In the genomic region with DNA sequence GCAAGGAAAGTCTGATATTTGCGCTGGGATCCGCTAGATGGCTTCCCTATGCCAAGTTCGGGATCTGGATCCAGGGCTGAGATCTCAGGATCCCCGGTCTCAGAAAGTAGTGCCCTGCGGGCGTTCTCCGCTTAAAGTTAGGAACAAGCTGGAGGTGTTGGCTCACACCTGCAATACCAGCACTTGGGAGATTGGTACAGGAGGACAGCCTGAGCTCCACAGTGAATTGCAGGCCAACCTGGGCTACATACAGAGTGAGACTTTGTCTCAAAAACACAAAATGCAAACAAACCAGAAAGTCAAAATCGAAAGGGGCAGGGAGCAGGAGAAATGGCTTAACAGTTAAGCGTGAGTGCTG, we compare ENCODE assay signal across 9 mouse cellular contexts. TPM values are rescaled to one million over a fixed set of nuclear protein-coding genes. Genes with fewer than 3 reads are reported as not detected.
DNase-seq lines count a peak whose midpoint lies in the region; ATAC-seq and TF ChIP-seq lines count a peak whose summit lies in the region.
"Had no signal": no experiment of that assay in that cellular context is flagged by ENCODE, and none has a peak within 500 bp of the region (broad histone marks: within the 10 kb centered on the region; RNA-seq: fewer than 3 reads in every experiment).

No protein-coding gene starts in this region.

- peaks cover 14% of the 10 kb centered on the region; the same call in 1 of the 2 replicates for H3K4me1 ChIP-seq in embryonic facial prominence, embryonic 15.5 days
- H3K4me1 ChIP-seq in intestine, embryonic 15.5 days (replicated peaks) = 0 out of 2 replicates have a peak, but pooled peaks cover 5% of the 10 kb centered on the region
- peaks cover 4% of the 10 kb centered on the region; the same call in 1 of the 2 replicates for H3K4me1 ChIP-seq in neural tube, embryonic 12.5 days

- H3K27ac ChIP-seq in layer of hippocampus, adult 2 months = peak overlapping the region; percentile 97
- H3K27ac ChIP-seq in embryonic facial prominence, embryonic 15.5 days (replicated peaks) = no peak overlapping the region
- H3K27ac ChIP-seq in intestine, embryonic 15.5 days = no peak overlapping the region
- 0 out of 2 replicates have a peak overlapping the region, but pooled peaks have one; percentile 53 for H3K27ac ChIP-seq in neural tube, embryonic 12.5 days

- DNase-seq in layer of hippocampus, adult 2 months (ENCODE audit: low spot score in 2 of 2) = no peak
- DNase-seq in layer of hippocampus, postnatal 14 days (ENCODE audit: low spot score in 2 of 2) = no peak
- no peak for DNase-seq in embryo, embryonic 11 days
- no peak for DNase-seq in cerebellum, postnatal 10 days
- DNase-seq in embryo, embryonic 10.5 days (ENCODE audit: low spot score) = no peak

- H3K27me3 ChIP-seq in embryonic facial prominence, embryonic 15.5 days = peaks cover 35% of the 10 kb centered on the region
- H3K27me3 ChIP-seq in intestine, embryonic 15.5 days (replicated peaks) = peaks cover 23% of the 10 kb centered on the region
- peaks cover 32% of the 10 kb centered on the region for H3K27me3 ChIP-seq in neural tube, embryonic 12.5 days (replicated peaks)

- H3K9ac ChIP-seq in embryonic facial prominence, embryonic 15.5 days = 0 out of 2 replicates have a peak overlapping the region, but pooled peaks have one; percentile 2
- H3K9ac ChIP-seq in intestine, embryonic 15.5 days = peak overlapping the region; percentile 34
- peak overlapping the region; percentile 64 for H3K9ac ChIP-seq in neural tube, embryonic 12.5 days

- peak; percentile 37 for TF ChIP-seq CTCF in layer of hippocampus, adult 2 months (conservative IDR thresholded peaks at IDR 0.05)

- 15% methylated on average over 9 of the region's 9 CpGs for WGBS in embryonic facial prominence, embryonic 15.5 days
- WGBS in intestine, embryonic 15.5 days = 15% methylated on average over 9 of the region's 9 CpGs
- 17% methylated on average over 9 of the region's 9 CpGs for WGBS in neural tube, embryonic 12.5 days

- H3K4me3 ChIP-seq in layer of hippocampus, adult 2 months = peak overlapping the region; percentile 65
- H3K4me3 ChIP-seq in embryonic facial prominence, embryonic 15.5 days (replicated peaks) = peak overlapping the region; percentile 52
- H3K4me3 ChIP-seq in intestine, embryonic 15.5 days (replicated peaks) = peak overlapping the region; percentile 55
- peak overlapping the region; percentile 48 for H3K4me3 ChIP-seq in neural tube, embryonic 12.5 days

- ATAC-seq in embryonic facial prominence, embryonic 15.5 days (ENCODE audit: insufficient number of reproducible peaks, low FRiP score, low TSS enrichment, low read depth) = no peak
- no peak for ATAC-seq in intestine, embryonic 15.5 days
- peak; percentile 11; the same call in 1 of the 2 replicates for ATAC-seq in neural tube, embryonic 12.5 days (ENCODE audit: low FRiP score, low read depth)
- ATAC-seq: Patski had no signal

- no peaks in the 10 kb centered on the region for H3K36me3 ChIP-seq in embryonic facial prominence, embryonic 15.5 days
- no peaks in the 10 kb centered on the region for H3K36me3 ChIP-seq in intestine, embryonic 15.5 days
- no peaks in the 10 kb centered on the region for H3K36me3 ChIP-seq in neural tube, embryonic 12.5 days

- peak overlapping the region; percentile 96 for H3K4me2 ChIP-seq in embryonic facial prominence, embryonic 15.5 days (replicated peaks)
- H3K4me2 ChIP-seq in intestine, embryonic 15.5 days (replicated peaks) = peak overlapping the region; percentile 98
- H3K4me2 ChIP-seq in neural tube, embryonic 12.5 days (replicated peaks) = peak overlapping the region; percentile 90

- no peaks in the 10 kb centered on the region for H3K9me3 ChIP-seq in embryonic facial prominence, embryonic 15.5 days (replicated peaks)
- no peaks in the 10 kb centered on the region for H3K9me3 ChIP-seq in intestine, embryonic 15.5 days
- no peaks in the 10 kb centered on the region for H3K9me3 ChIP-seq in neural tube, embryonic 12.5 days

RNA-seq across cellular contexts. Expression of gene Mmel1, which starts 12.9 kb away (rescaled TPM):
- under 1 TPM; 0.29 to 0.44 TPM for total RNA-seq in layer of hippocampus, adult 2 months (2021)
- under 1 TPM; 0.33 to 0.41 TPM for total RNA-seq in layer of hippocampus, postnatal 14 days (2021)
- 0.38 and 0.57 TPM in 2 replicates for polyA plus RNA-seq in embryonic facial prominence, embryonic 15.5 days (2015; fragmentation: Nextera tagmentation; extraction: Ambion mirVana)
- polyA plus RNA-seq in intestine, embryonic 15.5 days (2015; fragmentation: Nextera tagmentation; extraction: Ambion mirVana) = 0.20 and 0.34 TPM in 2 replicates
- polyA plus RNA-seq in neural tube, embryonic 12.5 days (2016; fragmentation: Nextera tagmentation; extraction: Ambion mirVana) = 0.23 and 0.26 TPM in 2 replicates
- polyA plus RNA-seq: Patski had no signal

RNA-seq across cellular contexts. Expression of gene Ttc34, which starts 19.2 kb away (rescaled TPM):
- total RNA-seq in layer of hippocampus, adult 2 months (2021) = 1 to 10 TPM; 4.0 to 4.1 TPM
- total RNA-seq in layer of hippocampus, postnatal 14 days (2021) = 1 to 10 TPM; 4.0 to 4.4 TPM
- polyA plus RNA-seq in embryonic facial prominence, embryonic 15.5 days (2015; fragmentation: Nextera tagmentation; extraction: Ambion mirVana) = 0.74 and 0.75 TPM in 2 replicates
- polyA plus RNA-seq in intestine, embryonic 15.5 days (2015; fragmentation: Nextera tagmentation; extraction: Ambion mirVana) = 0.10 TPM in 1 of 2 replicates, not detected in the other
- 0.28 and 0.38 TPM in 2 replicates for polyA plus RNA-seq in neural tube, embryonic 12.5 days (2016; fragmentation: Nextera tagmentation; extraction: Ambion mirVana)
- polyA plus RNA-seq: Patski had no signal

RNA-seq across cellular contexts. Expression of gene Fam213b, which starts 42.5 kb away (rescaled TPM):
- total RNA-seq in layer of hippocampus, adult 2 months (2021) = 10 to 100 TPM; 48.1 to 48.9 TPM
- total RNA-seq in layer of hippocampus, postnatal 14 days (2021) = 10 to 100 TPM; 34.2 to 40.9 TPM
- polyA plus RNA-seq in embryonic facial prominence, embryonic 15.5 days (2015; fragmentation: Nextera tagmentation; extraction: Ambion mirVana) = 57.5 and 59.9 TPM in 2 replicates
- 32.0 and 37.2 TPM in 2 replicates for polyA plus RNA-seq in intestine, embryonic 15.5 days (2015; fragmentation: Nextera tagmentation; extraction: Ambion mirVana)
- 36.1 and 40.4 TPM in 2 replicates for polyA plus RNA-seq in neural tube, embryonic 12.5 days (2016; fragmentation: Nextera tagmentation; extraction: Ambion mirVana)

Comparison
In these comparisons a context has a peak if more than half of its experiments do, and no peak if none do; other contexts are left out.
1. H3K27ac ChIP-seq: peak in layer of hippocampus, adult 2 months (single experiment) and neural tube, embryonic 12.5 days (single experiment); none in embryonic facial prominence, embryonic 15.5 days (single experiment) and intestine, embryonic 15.5 days (single experiment).
2. H3K9ac ChIP-seq: peak in every context shown above with its lines; median percentile 64 in neural tube, embryonic 12.5 days; 34 in intestine, embryonic 15.5 days; 2 in embryonic facial prominence, embryonic 15.5 days.
3. Peak in every context shown above with its lines, with median percentiles within 50 percentile points of each other: H3K4me3 ChIP-seq and H3K4me2 ChIP-seq.